Mouse (Mus musculus) thymus, postnatal 4 days (tissue): Measurements from ENCODE around the gene Foxi2.

Experiments
- DNase-seq: peaks from one replicate; pipeline ENCODE4 v3.0.0; 2021

The Foxi2 gene

GRCm38 (mm10) chr7:135410237-135410965, at the start of gene Foxi2:
Foxi2 (plus strand) TSS chr7:135410308.
- DNase-seq, result no peak

GRCm38 (mm10) chr7:135364606-135365005, 45.5 kb upstream of the Foxi2 start:
- no peak for DNase-seq

- no peak for DNase-seq
Observed at GRCm38 (mm10) chr7:135376048-135376447, 34.1 kb upstream of the Foxi2 start.

GRCm38 (mm10) chr7:135376932-135377331, 33.2 kb upstream of the Foxi2 start:
- peak; percentile 66 for DNase-seq

GRCm38 (mm10) chr7:135378331-135378730, 31.8 kb upstream of the Foxi2 start:
- no peak for DNase-seq

- no peak for DNase-seq
Observed at GRCm38 (mm10) chr7:135389039-135389438, 21.1 kb upstream of the Foxi2 start.

GRCm38 (mm10) chr7:135392949-135393542, 17.1 kb upstream of the Foxi2 start:
- DNase-seq, result no peak

- DNase-seq, result no peak
Observed at GRCm38 (mm10) chr7:135394436-135394835, 15.7 kb upstream of the Foxi2 start.

- DNase-seq, result no peak
Observed at GRCm38 (mm10) chr7:135395242-135395641, 14.9 kb upstream of the Foxi2 start.

GRCm38 (mm10) chr7:135397096-135397495, 13.0 kb upstream of the Foxi2 start:
- DNase-seq, result no peak

GRCm38 (mm10) chr7:135397874-135398273, 12.2 kb upstream of the Foxi2 start:
- no peak for DNase-seq

GRCm38 (mm10) chr7:135403416-135403815, 6.7 kb upstream of the Foxi2 start:
- peak; percentile 75 for DNase-seq

- DNase-seq, result no peak
Observed at GRCm38 (mm10) chr7:135406761-135407160, 3.3 kb upstream of the Foxi2 start.

- DNase-seq, result no peak
Observed at GRCm38 (mm10) chr7:135408501-135408900, 1.6 kb upstream of the Foxi2 start.

GRCm38 (mm10) chr7:135412357-135412756, 2.2 kb downstream of the Foxi2 start:
- no peak for DNase-seq

- no peak for DNase-seq
Observed at GRCm38 (mm10) chr7:135428840-135429239, 18.7 kb downstream of the Foxi2 start.

GRCm38 (mm10) chr7:135430903-135431302, 20.8 kb downstream of the Foxi2 start:
- no peak for DNase-seq

- DNase-seq, result no peak
Observed at GRCm38 (mm10) chr7:135443903-135444302, 33.8 kb downstream of the Foxi2 start.

GRCm38 (mm10) chr7:135451340-135451739, 41.2 kb downstream of the Foxi2 start:
- no peak for DNase-seq

GRCm38 (mm10) chr7:135452366-135452765, 42.3 kb downstream of the Foxi2 start:
- DNase-seq, result no peak

GRCm38 (mm10) chr7:135453690-135454089, 43.6 kb downstream of the Foxi2 start:
- DNase-seq, result peak; percentile 15
